8 mouse cellular contexts compared by ENCODE assay signal in genomic region chr1:88357458-88358090, GRCm38 (mm10). TPM values are rescaled to one million over a fixed set of nuclear protein-coding genes. Genes with fewer than 3 reads are reported as not detected.
DNase-seq lines count a peak whose midpoint lies in the region; ATAC-seq and TF ChIP-seq lines count a peak whose summit lies in the region.

No protein-coding gene starts in this region.

- H3K9me3 ChIP-seq in forebrain, embryonic 11.5 days (ENCODE audit: control insufficient read depth, low read length), result no peaks in the 10 kb centered on the region
- H3K9me3 ChIP-seq in hindbrain, embryonic 16.5 days (ENCODE audit: control insufficient read depth, low read length), result no peaks in the 10 kb centered on the region

- no peak overlapping the region for H3K27ac ChIP-seq in gastrocnemius, adult 2 months
- H3K27ac ChIP-seq in forebrain, embryonic 11.5 days (ENCODE audit: low read depth, low read length), result no peak overlapping the region
- peak overlapping the region; percentile 4; the same call in 1 of the 2 replicates for H3K27ac ChIP-seq in hindbrain, embryonic 16.5 days (ENCODE audit: low read depth, low read length)

- no peak overlapping the region for H3K9ac ChIP-seq in forebrain, embryonic 11.5 days (ENCODE audit: low read length)
- 0 out of 2 replicates have a peak overlapping the region, but pooled peaks have one; percentile 28 for H3K9ac ChIP-seq in hindbrain, embryonic 16.5 days (ENCODE audit: low read depth, low read length)

- no peaks in the 10 kb centered on the region for H3K4me1 ChIP-seq in forebrain, embryonic 11.5 days (replicated peaks; ENCODE audit: control insufficient read depth, insufficient read depth, low read length)
- H3K4me1 ChIP-seq in hindbrain, embryonic 16.5 days (ENCODE audit: control insufficient read depth, insufficient read depth, low read depth, low read length), result no peaks in the 10 kb centered on the region

- no peaks in the 10 kb centered on the region for H3K27me3 ChIP-seq in forebrain, embryonic 11.5 days (ENCODE audit: control insufficient read depth, insufficient read depth, low read length)
- no peaks in the 10 kb centered on the region for H3K27me3 ChIP-seq in hindbrain, embryonic 16.5 days (replicated peaks; ENCODE audit: control insufficient read depth, insufficient read depth, low read length)

- DNase-seq in gastrocnemius, adult 2 months, result no peak
- no peak for DNase-seq in gastrocnemius, postnatal 36 days
- peak; percentile 66 for DNase-seq in c-Kit-positive CD71-negative TER-119-negative erythroid progenitor cells, embryonic 14.5 days (ENCODE audit: low read depth)
- peak; percentile 77 for DNase-seq in forebrain, embryonic 11.5 days (ENCODE audit: low spot score)
- peak; percentile 41 to 61 for DNase-seq in layer of hippocampus, postnatal 25 days (ENCODE audit: extremely low spot score in 1 of 2, low spot score in 1 of 2)
- peak; percentile 45 for DNase-seq in lung, postnatal 25 days (ENCODE audit: low spot score)
- peak; percentile 68 for DNase-seq in right cerebral cortex, postnatal 4 days

- intact Hi-C loops in gastrocnemius, adult 2 months (cut with DNase I), result loop anchor here (10.0 kb wide), 1 partner anchor 347 kb away; the partner anchor contains the start of gene Arl4c
- intact Hi-C loops in gastrocnemius, postnatal 36 days (cut with DNase I), result no loop called here

- peak; percentile 44 for ATAC-seq in forebrain, embryonic 11.5 days (replicated peaks; ENCODE audit: low FRiP score)
- ATAC-seq in hindbrain, embryonic 16.5 days, result peak; percentile 86

- H3K36me3 ChIP-seq in forebrain, embryonic 11.5 days (ENCODE audit: control insufficient read depth, insufficient read depth, low read length), result no peaks in the 10 kb centered on the region
- H3K36me3 ChIP-seq in hindbrain, embryonic 16.5 days (ENCODE audit: control insufficient read depth, insufficient read depth, low read length), result no peaks in the 10 kb centered on the region

- WGBS in forebrain, embryonic 11.5 days, result 59% methylated on average over 6 of the region's 6 CpGs
- WGBS in hindbrain, embryonic 16.5 days, result 55% methylated on average over 6 of the region's 6 CpGs

- no peak overlapping the region for H3K4me2 ChIP-seq in forebrain, embryonic 11.5 days (ENCODE audit: low read depth, low read length, severe bottlenecking)
- no peak overlapping the region for H3K4me2 ChIP-seq in hindbrain, embryonic 16.5 days (ENCODE audit: low read length)

- no peak overlapping the region for H3K4me3 ChIP-seq in gastrocnemius, adult 2 months
- no peak overlapping the region for H3K4me3 ChIP-seq in forebrain, embryonic 11.5 days (ENCODE audit: low read depth, low read length)
- no peak overlapping the region for H3K4me3 ChIP-seq in hindbrain, embryonic 16.5 days (ENCODE audit: low read length)

- TF ChIP-seq CTCF in gastrocnemius, adult 2 months (IDR thresholded peaks at IDR 0.05), result peak; percentile 65

RNA-seq across cellular contexts. Expression of gene Spp2, which starts 49.2 kb away (rescaled TPM):
- not detected for total RNA-seq in gastrocnemius, adult 2 months (2021)
- not detected for total RNA-seq in gastrocnemius, postnatal 36 days (2021)
- not detected in 2 replicates for polyA plus RNA-seq in forebrain, embryonic 11.5 days (2014; fragmentation: Nextera tagmentation; extraction: Ambion mirVana)
- polyA plus RNA-seq in hindbrain, embryonic 16.5 days (2015; fragmentation: Nextera tagmentation; extraction: Ambion mirVana), result 0.28 TPM in 1 of 2 replicates, not detected in the other
- total RNA-seq in layer of hippocampus, postnatal 25 days (2021), result under 1 TPM in 1 of 2 experiments, not detected in 1; 0.42 TPM

Comparison
In these comparisons a context has a peak if more than half of its experiments do, and no peak if none do; other contexts are left out.
1. DNase-seq: peak in c-Kit-positive CD71-negative TER-119-negative erythroid progenitor cells, embryonic 14.5 days (single experiment), forebrain, embryonic 11.5 days (single experiment), layer of hippocampus, postnatal 25 days (2 of 2), lung, postnatal 25 days (single experiment) and right cerebral cortex, postnatal 4 days (single experiment); none in gastrocnemius, adult 2 months (single experiment) and gastrocnemius, postnatal 36 days (0 of 2).